Mouse (Mus musculus) spleen, postnatal 10 days (tissue): ENCODE measurements around the gene Vmn1r126.
"Not testable (repeated sequence)": the region's sequence is repeated elsewhere in the genome, so short reads cannot be mapped to it uniquely, and the experiment has no call there.

ENCODE experiments used
- DNase-seq, 2 experiments: peaks; one replicate each; pipeline ENCODE4 v3.0.0; 2021 to 2022; ENCODE audit warnings: low spot score in 2 of 2

Gene Vmn1r126

DNA sequence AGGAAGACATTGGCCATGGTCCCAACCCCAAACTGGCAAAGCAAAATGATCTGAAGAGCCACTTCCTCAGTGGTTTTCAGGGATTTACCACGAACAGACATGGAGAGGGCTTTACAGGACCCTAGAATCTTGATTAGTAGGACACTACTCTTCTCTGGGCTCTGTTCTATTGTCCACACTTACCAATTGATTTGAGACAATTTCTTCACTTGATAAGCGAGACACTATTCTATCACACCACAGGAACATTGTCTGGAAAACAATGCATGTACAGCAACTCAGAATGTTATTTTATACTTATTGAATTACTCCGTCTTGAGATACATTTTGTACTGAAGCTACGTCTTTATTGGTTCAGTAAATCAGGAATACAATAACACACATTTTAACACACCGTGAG is at the start of gene Vmn1r126:
TSS of gene Vmn1r126 (minus strand) at position 101 of the 400 bp plus-strand sequence.
- DNase-seq: not testable (repeated sequence)

DNA sequence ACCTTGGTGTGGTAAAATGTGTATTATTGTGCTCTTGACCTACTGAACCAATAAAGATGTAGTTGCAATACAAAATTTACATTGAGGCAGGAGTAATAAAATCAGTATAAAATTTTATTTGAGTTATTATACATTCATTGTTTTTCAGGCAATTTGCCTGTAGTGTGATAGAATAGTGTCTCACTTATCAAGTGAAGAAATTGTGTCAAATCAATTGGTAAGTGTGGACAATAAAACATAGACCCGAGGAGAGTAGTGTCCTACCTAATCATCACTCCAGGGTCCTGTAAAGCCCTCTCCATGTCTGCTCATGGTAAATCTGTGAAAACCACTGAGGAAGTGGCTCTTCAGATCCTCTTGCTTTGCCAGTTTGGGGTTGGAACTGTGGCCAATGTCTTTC is 47.8 kb upstream of the Vmn1r126 start, which contains the start of gene Vmn1r128:
TSS of gene Vmn1r128 (plus strand) at position 301 of the 400 bp plus-strand sequence.
- not testable (repeated sequence) for DNase-seq

DNA sequence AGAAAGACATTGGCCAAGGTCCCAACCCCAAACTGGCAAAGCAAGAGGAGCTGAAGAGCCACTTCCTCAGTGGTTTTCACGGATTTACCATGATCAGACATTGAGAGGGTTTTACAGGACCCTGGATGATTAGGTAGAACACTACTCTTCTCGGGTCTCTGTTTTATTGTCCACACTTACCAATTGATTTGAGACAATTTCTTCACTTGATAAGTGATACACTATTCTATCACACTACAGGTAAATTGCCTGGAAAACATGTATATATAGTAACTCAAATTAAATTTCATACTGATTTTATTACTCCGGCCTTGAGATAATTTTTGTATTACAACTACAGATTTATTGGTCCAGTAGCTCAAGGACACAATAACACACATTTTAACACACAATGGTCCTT is 18.5 kb upstream of the Vmn1r126 start, which contains the start of gene Vmn1r127:
TSS of gene Vmn1r127 (minus strand) at position 101 of the 400 bp plus-strand sequence.
- not testable (repeated sequence) for DNase-seq

DNA sequence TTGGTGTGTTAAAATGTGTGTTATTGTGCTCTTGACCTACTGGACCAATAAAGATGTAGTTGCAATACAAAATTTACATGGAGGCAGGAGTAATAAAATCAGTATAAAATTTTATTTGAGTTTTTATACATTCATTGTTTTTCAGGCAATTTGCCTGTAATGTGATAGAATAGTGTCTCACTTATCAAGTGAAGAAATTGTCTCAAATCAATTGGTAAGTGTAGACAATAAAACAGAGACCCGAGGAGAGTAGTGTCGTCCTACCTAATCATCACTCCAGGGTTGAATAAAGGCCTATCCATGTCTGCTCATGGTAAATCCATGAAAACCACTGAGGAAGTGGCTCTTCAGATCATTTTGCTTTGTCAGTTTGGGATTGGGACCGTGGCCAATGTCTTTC is 29.4 kb downstream of the Vmn1r126 start, which contains the start of gene Vmn1r125:
TSS of gene Vmn1r125 (plus strand) at position 301 of the 400 bp plus-strand sequence.
- DNase-seq: not testable (repeated sequence)

DNA sequence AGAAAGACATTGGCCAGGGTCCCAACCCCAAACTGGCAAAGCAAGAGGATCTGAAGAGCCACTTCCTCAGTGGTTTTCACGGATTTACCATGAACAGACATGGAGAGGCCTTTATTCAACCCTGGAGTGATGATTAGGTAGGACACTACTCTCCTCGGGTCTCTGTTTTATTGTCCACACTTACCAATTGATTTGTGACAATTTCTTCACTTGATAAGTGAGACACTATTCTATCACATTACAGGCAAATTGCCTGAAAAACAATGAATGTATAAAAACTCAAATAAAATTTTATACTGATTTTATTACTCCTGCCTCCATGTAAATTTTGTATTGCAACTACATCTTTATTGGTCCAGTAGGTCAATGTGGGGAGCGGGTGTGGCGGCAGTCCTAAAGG is 40.8 kb downstream of the Vmn1r126 start, which contains the start of gene Vmn1r124:
TSS of gene Vmn1r124 (minus strand) at position 101 of the 400 bp plus-strand sequence.
- DNase-seq: not testable (repeated sequence)
